Mouse (Mus musculus): ENCODE data around the gene Ttbk1. TPM values are rescaled to one million over a fixed set of nuclear protein-coding genes. Genes with fewer than 3 reads are reported as not detected.

The Ttbk1 gene
- polyA plus RNA-seq, 1 experiment from 2014 or later = 0.34 TPM

GRCm38 (mm10) chr17:46476601-46477000 is 10.9 kb downstream of the Ttbk1 start:
- WGBS = 70% methylated on average over 8 of the region's 8 CpGs
- Histone ChIP-seq H3K4me2 (no peak overlapping the region), H3K4me1 (replicated peaks) (no peaks in the 10 kb centered on the region), H3K27me3 (peaks cover 36% of the 10 kb centered on the region), H3K36me3 (no peaks in the 10 kb centered on the region), H3K4me3 (replicated peaks) (no peak overlapping the region), H3K9ac (replicated peaks) (no peak overlapping the region), H3K9me3 (no peaks in the 10 kb centered on the region), H3K27ac (no peak overlapping the region)
- no peak for ATAC-seq (ENCODE audit: insufficient number of reproducible peaks, insufficient read depth, low FRiP score, low TSS enrichment, low read depth)

- Histone ChIP-seq H3K4me2 (no peak overlapping the region), H3K9ac (replicated peaks) (no peak overlapping the region), H3K27me3 (peaks cover 11% of the 10 kb centered on the region), H3K27ac (no peak overlapping the region), H3K36me3 (no peaks in the 10 kb centered on the region), H3K4me1 (replicated peaks) (peaks cover 8% of the 10 kb centered on the region; the same call in 1 of the 2 replicates), H3K9me3 (no peaks in the 10 kb centered on the region), H3K4me3 (replicated peaks) (no peak overlapping the region)
- 68% methylated on average over 9 of the region's 9 CpGs for WGBS
- ATAC-seq (ENCODE audit: insufficient number of reproducible peaks, insufficient read depth, low FRiP score, low TSS enrichment, low read depth) = no peak
These were observed 19.6 kb downstream of the Ttbk1 start for GRCm38 (mm10) chr17:46467830-46468229.

- H3K4me3 ChIP-seq (replicated peaks) = no peak overlapping the region
- H3K9ac ChIP-seq (replicated peaks) = no peak overlapping the region
- no peak overlapping the region for H3K4me2 ChIP-seq
- peaks cover 65% of the 10 kb centered on the region for H3K27me3 ChIP-seq
- H3K9me3 ChIP-seq = no peaks in the 10 kb centered on the region
- ATAC-seq (ENCODE audit: insufficient number of reproducible peaks, insufficient read depth, low FRiP score, low TSS enrichment, low read depth) = no peak
- H3K4me1 ChIP-seq (replicated peaks) = peaks cover 10% of the 10 kb centered on the region
- no peak overlapping the region for H3K27ac ChIP-seq
- H3K36me3 ChIP-seq = no peaks in the 10 kb centered on the region
- 84% methylated on average over 5 of the region's 5 CpGs for WGBS
These were observed 25.2 kb downstream of the Ttbk1 start for GRCm38 (mm10) chr17:46462226-46462625.

- peak overlapping the region; percentile 45; the same call in 1 of the 2 replicates for H3K9ac ChIP-seq (replicated peaks)
- peaks cover 74% of the 10 kb centered on the region for H3K27me3 ChIP-seq
- H3K4me2 ChIP-seq = peak overlapping the region; percentile 60
- ATAC-seq (ENCODE audit: insufficient number of reproducible peaks, insufficient read depth, low FRiP score, low TSS enrichment, low read depth) = no peak
- no peaks in the 10 kb centered on the region for H3K9me3 ChIP-seq
- 15% methylated on average over 8 of the region's 8 CpGs for WGBS
- peaks cover 10% of the 10 kb centered on the region for H3K4me1 ChIP-seq (replicated peaks)
- H3K36me3 ChIP-seq = no peaks in the 10 kb centered on the region
- peak overlapping the region; percentile 37; the same call in 1 of the 2 replicates for H3K4me3 ChIP-seq (replicated peaks)
- H3K27ac ChIP-seq = no peak overlapping the region
These were observed 26.1 kb downstream of the Ttbk1 start for GRCm38 (mm10) chr17:46461347-46461746.

GRCm38 (mm10) chr17:46460673-46461072 is 26.8 kb downstream of the Ttbk1 start:
- H3K27me3 ChIP-seq = peaks cover 80% of the 10 kb centered on the region
- peak overlapping the region; percentile 37 for H3K4me3 ChIP-seq (replicated peaks)
- WGBS = 1% methylated on average over 32 of the region's 32 CpGs
- H3K9me3 ChIP-seq = no peaks in the 10 kb centered on the region
- peak overlapping the region; percentile 60 for H3K4me2 ChIP-seq
- H3K4me1 ChIP-seq (replicated peaks) = peaks cover 13% of the 10 kb centered on the region
- no peak overlapping the region for H3K27ac ChIP-seq
- H3K36me3 ChIP-seq = no peaks in the 10 kb centered on the region
- H3K9ac ChIP-seq (replicated peaks) = peak overlapping the region; percentile 45; the same call in 1 of the 2 replicates
- no peak for ATAC-seq (ENCODE audit: insufficient number of reproducible peaks, insufficient read depth, low FRiP score, low TSS enrichment, low read depth)

GRCm38 (mm10) chr17:46458439-46458838 is 29.0 kb downstream of the Ttbk1 start:
- WGBS = 43% methylated on average over 3 of the region's 3 CpGs
- Histone ChIP-seq H3K9me3 (no peaks in the 10 kb centered on the region), H3K27me3 (peaks cover 93% of the 10 kb centered on the region), H3K36me3 (no peaks in the 10 kb centered on the region), H3K9ac (replicated peaks) (no peak overlapping the region), H3K4me1 (replicated peaks) (peaks cover 34% of the 10 kb centered on the region), H3K4me3 (replicated peaks) (no peak overlapping the region), H3K4me2 (no peak overlapping the region), H3K27ac (no peak overlapping the region)
- no peak for ATAC-seq (ENCODE audit: insufficient number of reproducible peaks, insufficient read depth, low FRiP score, low TSS enrichment, low read depth)

GRCm38 (mm10) chr17:46457791-46458190 is 29.7 kb downstream of the Ttbk1 start:
- 9% methylated on average over 10 of the region's 10 CpGs for WGBS
- Histone ChIP-seq H3K4me1 (replicated peaks) (peaks cover 41% of the 10 kb centered on the region), H3K9me3 (no peaks in the 10 kb centered on the region), H3K27ac (no peak overlapping the region), H3K36me3 (no peaks in the 10 kb centered on the region), H3K27me3 (peaks cover 98% of the 10 kb centered on the region), H3K4me3 (replicated peaks) (no peak overlapping the region), H3K4me2 (no peak overlapping the region), H3K9ac (replicated peaks) (no peak overlapping the region)
- ATAC-seq (ENCODE audit: insufficient number of reproducible peaks, insufficient read depth, low FRiP score, low TSS enrichment, low read depth) = no peak

- peak overlapping the region; percentile 56 for H3K9ac ChIP-seq (replicated peaks)
- ATAC-seq (ENCODE audit: insufficient number of reproducible peaks, insufficient read depth, low FRiP score, low TSS enrichment, low read depth) = 0 out of 2 replicates have a peak, but pooled peaks have one; percentile 52
- WGBS = under 1% methylated on average over 29 of the region's 33 CpGs
These were observed 32.3 kb downstream of the Ttbk1 start for GRCm38 (mm10) chr17:46455110-46455691.

GRCm38 (mm10) chr17:46454539-46454938 is 32.9 kb downstream of the Ttbk1 start:
- Histone ChIP-seq H3K4me1 (replicated peaks) (peaks cover 34% of the 10 kb centered on the region), H3K4me3 (replicated peaks) (peak overlapping the region; percentile 50), H3K4me2 (peak overlapping the region; percentile 91), H3K27ac (no peak overlapping the region), H3K9me3 (no peaks in the 10 kb centered on the region; the same call in 1 of the 2 replicates), H3K36me3 (no peaks in the 10 kb centered on the region), H3K27me3 (peaks cover 82% of the 10 kb centered on the region), H3K9ac (replicated peaks) (peak overlapping the region; percentile 56)
- WGBS = 2% methylated on average over 9 of the region's 9 CpGs
- no peak for ATAC-seq (ENCODE audit: insufficient number of reproducible peaks, insufficient read depth, low FRiP score, low TSS enrichment, low read depth)

More at GRCm38 (mm10) chr17:46455110-46455691, 32.3 kb downstream of the Ttbk1 start:
- Histone ChIP-seq H3K27ac (no peak overlapping the region), H3K4me3 (replicated peaks) (peak overlapping the region; percentile 50), H3K9me3 (no peaks in the 10 kb centered on the region; the same call in 1 of the 2 replicates), H3K36me3 (no peaks in the 10 kb centered on the region), H3K27me3 (peaks cover 84% of the 10 kb centered on the region), H3K4me2 (peak overlapping the region; percentile 91), H3K4me1 (replicated peaks) (peaks cover 34% of the 10 kb centered on the region)

- Histone ChIP-seq H3K4me2 (peak overlapping the region; percentile 91), H3K27ac (no peak overlapping the region), H3K9ac (replicated peaks) (peak overlapping the region; percentile 59), H3K4me3 (replicated peaks) (peak overlapping the region; percentile 50), H3K9me3 (no peaks in the 10 kb centered on the region; the same call in 1 of the 2 replicates), H3K4me1 (replicated peaks) (peaks cover 34% of the 10 kb centered on the region), H3K36me3 (no peaks in the 10 kb centered on the region), H3K27me3 (peaks cover 77% of the 10 kb centered on the region)
- no peak for ATAC-seq (ENCODE audit: insufficient number of reproducible peaks, insufficient read depth, low FRiP score, low TSS enrichment, low read depth)
- 2% methylated on average over 26 of the region's 26 CpGs for WGBS
These were observed 33.5 kb downstream of the Ttbk1 start for GRCm38 (mm10) chr17:46453970-46454411.

- no peak overlapping the region; the same call in 1 of the 2 replicates for H3K9ac ChIP-seq (replicated peaks)
- peaks cover 34% of the 10 kb centered on the region for H3K4me1 ChIP-seq (replicated peaks)
- no peaks in the 10 kb centered on the region; the same call in 1 of the 2 replicates for H3K9me3 ChIP-seq
- ATAC-seq (ENCODE audit: insufficient number of reproducible peaks, insufficient read depth, low FRiP score, low TSS enrichment, low read depth) = no peak
- peak overlapping the region; percentile 50; the same call in 1 of the 2 replicates for H3K4me3 ChIP-seq (replicated peaks)
- H3K4me2 ChIP-seq = peak overlapping the region; percentile 91
- WGBS = 5% methylated on average over 13 of the region's 13 CpGs
- H3K27me3 ChIP-seq = peaks cover 71% of the 10 kb centered on the region
- H3K27ac ChIP-seq = no peak overlapping the region
- H3K36me3 ChIP-seq = no peaks in the 10 kb centered on the region
These were observed 34.0 kb downstream of the Ttbk1 start for GRCm38 (mm10) chr17:46453302-46453948.

Data from limb, embryonic 12.5 days (tissue).